Mouse (Mus musculus): ENCODE results near the gene Klrg2.

Gene Klrg2

DNA sequence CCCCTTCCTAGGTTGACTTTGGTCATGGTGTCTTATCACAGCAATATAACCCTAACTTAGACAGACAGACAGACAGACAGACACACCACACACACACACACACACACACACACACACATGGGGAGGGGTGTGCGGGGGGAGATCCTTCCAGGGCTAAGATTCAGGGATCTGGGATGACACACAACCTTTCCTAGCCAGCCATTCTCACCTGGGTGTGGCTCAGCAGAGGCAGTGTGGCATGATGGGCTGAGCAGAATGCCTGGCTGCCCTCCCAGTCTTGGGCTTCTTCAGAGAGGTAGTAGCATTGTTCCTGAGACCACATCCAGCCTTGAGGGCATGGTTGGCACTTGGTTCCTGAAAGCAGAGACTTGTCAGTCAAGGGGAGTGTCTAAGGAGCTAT is 7.5 kb downstream of the Klrg2 start:
- DNase-seq (ENCODE audit: low spot score), result no peak

GRCm38 (mm10) chr6:38627486-38627885 is 9.6 kb downstream of the Klrg2 start:
- DNase-seq (ENCODE audit: low spot score), result no peak

- DNase-seq (ENCODE audit: low spot score), result no peak
Measured at GRCm38 (mm10) chr6:38627081-38627480, 10.0 kb downstream of the Klrg2 start.

- DNase-seq (ENCODE audit: low spot score), result no peak
Measured at GRCm38 (mm10) chr6:38626086-38626485, 11.0 kb downstream of the Klrg2 start.

GRCm38 (mm10) chr6:38624439-38624838 is 12.6 kb downstream of the Klrg2 start:
- DNase-seq (ENCODE audit: low spot score), result no peak

GRCm38 (mm10) chr6:38623457-38623856 is 13.6 kb downstream of the Klrg2 start:
- peak; percentile 51 for DNase-seq (ENCODE audit: low spot score)

DNA sequence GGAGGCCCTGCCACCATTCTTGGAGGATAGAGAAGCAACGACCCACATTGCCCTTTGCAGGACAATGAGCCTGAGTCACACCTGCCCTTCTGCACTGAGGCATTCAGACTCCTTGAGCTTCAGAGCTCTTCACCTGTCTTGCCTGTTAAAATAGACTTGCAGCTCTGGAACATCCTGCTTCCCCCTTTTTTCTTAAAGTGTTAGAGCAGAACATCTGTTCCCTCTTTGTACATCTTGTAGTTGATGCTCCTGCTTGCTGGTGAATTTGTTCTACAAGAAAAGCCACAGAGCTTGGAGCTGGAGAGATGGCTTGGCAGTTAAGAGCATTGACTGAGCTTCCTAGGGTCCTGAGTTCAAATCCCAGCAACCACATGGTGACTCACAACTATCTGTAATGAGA is 14.6 kb downstream of the Klrg2 start:
- DNase-seq (ENCODE audit: low spot score), result no peak

DNA sequence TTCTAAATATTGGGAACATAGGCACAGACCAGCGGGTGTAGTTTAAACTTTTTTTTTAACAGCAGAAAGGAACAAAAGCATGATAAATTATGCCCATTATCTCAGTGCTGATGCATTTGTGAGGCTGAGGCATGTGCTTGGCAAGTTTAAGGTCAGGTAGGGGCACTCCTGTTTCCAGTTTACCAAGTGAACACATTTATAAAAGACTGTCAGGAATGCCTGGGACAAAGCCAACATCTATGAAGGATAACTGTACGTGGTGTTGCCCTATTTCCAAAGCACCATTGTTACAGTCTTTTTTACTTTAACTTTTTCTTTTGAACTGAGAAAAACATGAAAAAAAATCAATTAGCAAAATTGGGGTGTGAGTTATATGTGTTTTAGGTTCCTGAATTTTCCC is 27.1 kb downstream of the Klrg2 start:
- no peak for DNase-seq (ENCODE audit: low spot score)

DNA sequence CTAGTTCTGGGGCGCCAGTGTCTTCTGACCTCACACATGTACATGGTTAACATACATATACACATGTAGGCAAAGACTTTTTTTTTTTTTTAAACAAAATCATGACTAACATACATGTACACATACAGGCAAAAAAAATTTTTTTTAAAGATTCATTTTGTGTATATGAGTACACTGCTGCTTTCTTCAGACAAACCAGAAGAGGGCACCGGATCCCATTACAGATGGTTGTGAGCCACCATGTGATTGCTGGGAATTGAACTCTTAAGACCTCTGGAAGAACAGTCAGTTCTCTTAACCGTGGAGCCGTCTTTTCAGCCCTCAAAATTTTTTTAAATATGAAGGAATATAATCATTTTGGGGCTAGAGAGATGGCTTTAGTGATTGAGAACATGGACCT is 39.6 kb downstream of the Klrg2 start:
- DNase-seq (ENCODE audit: low spot score), result no peak

GRCm38 (mm10) chr6:38581711-38582110 is 55.3 kb downstream of the Klrg2 start:
- no peak for DNase-seq (ENCODE audit: low spot score)

GRCm38 (mm10) chr6:38580112-38580857 is 56.8 kb downstream of the Klrg2 start:
- no peak for DNase-seq (ENCODE audit: low spot score)

- no peak for DNase-seq (ENCODE audit: low spot score)
Measured at GRCm38 (mm10) chr6:38576096-38576495, 60.9 kb downstream of the Klrg2 start.
